In genomic region chr5:91913231-91913630, GRCm38 (mm10) we compare ENCODE assay signal across 18 mouse cellular contexts. TPM values are rescaled to one million over a fixed set of nuclear protein-coding genes. Genes with fewer than 3 reads are reported as not detected.
DNase-seq lines count a peak whose midpoint lies in the region; ATAC-seq and TF ChIP-seq lines count a peak whose summit lies in the region.
"Had no signal": no experiment of that assay in that cellular context is flagged by ENCODE, and none has a peak within 500 bp of the region (broad histone marks: within the 10 kb centered on the region; RNA-seq: fewer than 3 reads in every experiment).

No protein-coding gene starts in this region.

- H3K36me3 ChIP-seq in forebrain, embryonic 13.5 days (ENCODE audit: poor library complexity, severe bottlenecking), result no peaks in the 10 kb centered on the region
- no peaks in the 10 kb centered on the region for H3K36me3 ChIP-seq in forebrain, embryonic 10.5 days (replicated peaks)
- no peaks in the 10 kb centered on the region for H3K36me3 ChIP-seq in limb, embryonic 11.5 days (ENCODE audit: control insufficient read depth, insufficient read depth, low read length)
- no peaks in the 10 kb centered on the region for H3K36me3 ChIP-seq in limb, embryonic 10.5 days
- H3K36me3 ChIP-seq in forebrain, postnatal 0 days (ENCODE audit: insufficient read depth), result no peaks in the 10 kb centered on the region
- H3K36me3 ChIP-seq: embryonic facial prominence, embryonic 12.5 days; heart, embryonic 15.5 days; liver, embryonic 13.5 days had no signal

- no peak overlapping the region for H3K4me2 ChIP-seq in forebrain, embryonic 13.5 days
- H3K4me2 ChIP-seq in limb, embryonic 11.5 days (ENCODE audit: low read depth, severe bottlenecking), result no peak overlapping the region
- no peak overlapping the region for H3K4me2 ChIP-seq in forebrain, postnatal 0 days (ENCODE audit: low read depth)
- H3K4me2 ChIP-seq: embryonic facial prominence, embryonic 12.5 days; heart, embryonic 15.5 days; liver, embryonic 13.5 days had no signal

- H3K27me3 ChIP-seq in forebrain, embryonic 13.5 days, result no peaks in the 10 kb centered on the region
- no peaks in the 10 kb centered on the region for H3K27me3 ChIP-seq in forebrain, embryonic 10.5 days (ENCODE audit: poor library complexity, severe bottlenecking)
- H3K27me3 ChIP-seq in limb, embryonic 11.5 days (ENCODE audit: control insufficient read depth, insufficient read depth, low read length), result no peaks in the 10 kb centered on the region
- H3K27me3 ChIP-seq in limb, embryonic 10.5 days (ENCODE audit: low read depth, poor library complexity, severe bottlenecking), result no peaks in the 10 kb centered on the region
- no peaks in the 10 kb centered on the region for H3K27me3 ChIP-seq in forebrain, postnatal 0 days (ENCODE audit: insufficient read depth, low read length)
- H3K27me3 ChIP-seq: embryonic facial prominence, embryonic 12.5 days; heart, embryonic 15.5 days; liver, embryonic 13.5 days had no signal

- no peak overlapping the region for H3K27ac ChIP-seq in forebrain, embryonic 13.5 days
- no peak overlapping the region for H3K27ac ChIP-seq in forebrain, embryonic 10.5 days
- no peak overlapping the region for H3K27ac ChIP-seq in limb, embryonic 11.5 days (replicated peaks; ENCODE audit: low read depth, low read length)
- H3K27ac ChIP-seq in limb, embryonic 10.5 days, result no peak overlapping the region
- no peak overlapping the region for H3K27ac ChIP-seq in forebrain, postnatal 0 days (ENCODE audit: low read depth, low read length)
- H3K27ac ChIP-seq: embryonic facial prominence, embryonic 12.5 days; heart, embryonic 15.5 days; liver, embryonic 13.5 days had no signal

- H3K9ac ChIP-seq in forebrain, embryonic 13.5 days, result no peak overlapping the region
- H3K9ac ChIP-seq in limb, embryonic 11.5 days (ENCODE audit: low read length), result no peak overlapping the region
- H3K9ac ChIP-seq in forebrain, postnatal 0 days, result no peak overlapping the region
- H3K9ac ChIP-seq: embryonic facial prominence, embryonic 12.5 days; heart, embryonic 15.5 days; liver, embryonic 13.5 days had no signal

- no peak for DNase-seq in forebrain, embryonic 10.5 days (ENCODE audit: extremely low spot score, low spot score)
- DNase-seq in limb, embryonic 11.5 days (ENCODE audit: low spot score), result peak; percentile 17
- DNase-seq in limb, embryonic 10.5 days (ENCODE audit: low spot score), result no peak
- no peak for DNase-seq in forebrain, postnatal 0 days
- peak; percentile 17 for DNase-seq in telencephalon, adult 2 months (ENCODE audit: low read depth, low spot score)
- no peak for DNase-seq in cerebellum, postnatal 25 days
- DNase-seq: adrenal gland, postnatal 14 days; cerebellum, adult 11-12 months; cerebellum, postnatal 14 days; heart, postnatal 36 days; kidney, adult 11 months; kidney, postnatal 4 days; liver, embryonic 13.5 days; lung, adult 2 months; right cerebral cortex, postnatal 14 days had no signal

- peak; percentile 57; the same call in 1 of the 2 replicates for ATAC-seq in forebrain, embryonic 13.5 days
- no peak for ATAC-seq in limb, embryonic 11.5 days (ENCODE audit: insufficient number of reproducible peaks, low FRiP score, low TSS enrichment, low read depth)
- peak; percentile 73 for ATAC-seq in forebrain, postnatal 0 days

- no peak for TF ChIP-seq CTCF in forebrain, postnatal 0 days (IDR thresholded peaks at IDR 0.05; ENCODE audit: low read depth)

- 0 out of 2 replicates have a peak, but pooled peaks cover 4% of the 10 kb centered on the region for H3K4me1 ChIP-seq in forebrain, embryonic 13.5 days
- peaks cover 8% of the 10 kb centered on the region for H3K4me1 ChIP-seq in forebrain, embryonic 10.5 days
- no peaks in the 10 kb centered on the region for H3K4me1 ChIP-seq in limb, embryonic 11.5 days (ENCODE audit: control insufficient read depth, insufficient read depth, low read length)
- H3K4me1 ChIP-seq in limb, embryonic 10.5 days, result no peaks in the 10 kb centered on the region
- no peaks in the 10 kb centered on the region for H3K4me1 ChIP-seq in forebrain, postnatal 0 days (ENCODE audit: insufficient read depth)
- H3K4me1 ChIP-seq: embryonic facial prominence, embryonic 12.5 days; heart, embryonic 15.5 days; liver, embryonic 13.5 days had no signal

- whole genome bisulfite sequencing in forebrain, embryonic 13.5 days, result 83% methylated on average over 2 of the region's 2 CpGs
- 93% methylated on average over 2 of the region's 2 CpGs for WGBS in forebrain, embryonic 10.5 days
- WGBS in limb, embryonic 11.5 days, result 84% methylated on average over 2 of the region's 2 CpGs
- 84% methylated on average over 2 of the region's 2 CpGs for WGBS in limb, embryonic 10.5 days
- WGBS in forebrain, postnatal 0 days, result 81% methylated on average over 2 of the region's 2 CpGs

- H3K9me3 ChIP-seq in forebrain, embryonic 13.5 days (replicated peaks), result no peaks in the 10 kb centered on the region
- H3K9me3 ChIP-seq in forebrain, embryonic 10.5 days, result no peaks in the 10 kb centered on the region
- no peaks in the 10 kb centered on the region for H3K9me3 ChIP-seq in limb, embryonic 11.5 days (ENCODE audit: control insufficient read depth, low read length)
- H3K9me3 ChIP-seq in limb, embryonic 10.5 days (replicated peaks), result no peaks in the 10 kb centered on the region
- no peaks in the 10 kb centered on the region for H3K9me3 ChIP-seq in forebrain, postnatal 0 days (ENCODE audit: low read length)
- H3K9me3 ChIP-seq: embryonic facial prominence, embryonic 12.5 days; heart, embryonic 15.5 days; liver, embryonic 13.5 days had no signal

- no peak overlapping the region for H3K4me3 ChIP-seq in forebrain, embryonic 13.5 days
- no peak overlapping the region for H3K4me3 ChIP-seq in forebrain, embryonic 10.5 days
- H3K4me3 ChIP-seq in limb, embryonic 11.5 days (ENCODE audit: low read depth, low read length), result no peak overlapping the region
- no peak overlapping the region for H3K4me3 ChIP-seq in limb, embryonic 10.5 days
- H3K4me3 ChIP-seq in forebrain, postnatal 0 days (ENCODE audit: low read depth, low read length), result no peak overlapping the region
- H3K4me3 ChIP-seq: embryonic facial prominence, embryonic 12.5 days; heart, embryonic 15.5 days; liver, embryonic 13.5 days had no signal

RNA-seq across cellular contexts. Expression of gene Rchy1, which starts 49.6 kb away (rescaled TPM):
- polyA plus RNA-seq in forebrain, embryonic 13.5 days (2015; fragmentation: Nextera tagmentation; extraction: Ambion mirVana), result 67.6 and 70.0 TPM in 2 replicates
- 59.7 and 59.9 TPM in 2 replicates for polyA plus RNA-seq in forebrain, embryonic 10.5 days (2016; fragmentation: Nextera tagmentation; extraction: Ambion mirVana)
- polyA plus RNA-seq in limb, embryonic 11.5 days (2014; fragmentation: Nextera tagmentation; extraction: Ambion mirVana), result 47.7 and 47.8 TPM in 2 replicates
- 58.0 and 66.0 TPM in 2 replicates for polyA plus RNA-seq in limb, embryonic 10.5 days (2016; fragmentation: Nextera tagmentation; extraction: Ambion mirVana)
- total RNA-seq in forebrain, postnatal 0 days (2014; rRNA removed), result 39.9 and 40.0 TPM in 2 replicates
- 44.2 and 67.1 TPM in 2 replicates for polyA plus RNA-seq in forebrain, postnatal 0 days (2015; fragmentation: Nextera tagmentation; extraction: Ambion mirVana)

Comparison
In these comparisons a context has a peak if more than half of its experiments do, and no peak if none do; other contexts are left out.
1. DNase-seq: peak in limb, embryonic 11.5 days (single experiment) and telencephalon, adult 2 months (single experiment); none in forebrain, embryonic 10.5 days (single experiment), limb, embryonic 10.5 days (single experiment), forebrain, postnatal 0 days (single experiment) and cerebellum, postnatal 25 days (0 of 2).